Mouse (Mus musculus) embryo, embryonic 9.5 days (tissue): ENCODE results near the gene Dram1.

Source experiments
- DNase-seq: peaks from one replicate; pipeline ENCODE4 v3.0.0-alpha.2; 2017; ENCODE audit errors: extremely low spot score

The Dram1 gene

DNA sequence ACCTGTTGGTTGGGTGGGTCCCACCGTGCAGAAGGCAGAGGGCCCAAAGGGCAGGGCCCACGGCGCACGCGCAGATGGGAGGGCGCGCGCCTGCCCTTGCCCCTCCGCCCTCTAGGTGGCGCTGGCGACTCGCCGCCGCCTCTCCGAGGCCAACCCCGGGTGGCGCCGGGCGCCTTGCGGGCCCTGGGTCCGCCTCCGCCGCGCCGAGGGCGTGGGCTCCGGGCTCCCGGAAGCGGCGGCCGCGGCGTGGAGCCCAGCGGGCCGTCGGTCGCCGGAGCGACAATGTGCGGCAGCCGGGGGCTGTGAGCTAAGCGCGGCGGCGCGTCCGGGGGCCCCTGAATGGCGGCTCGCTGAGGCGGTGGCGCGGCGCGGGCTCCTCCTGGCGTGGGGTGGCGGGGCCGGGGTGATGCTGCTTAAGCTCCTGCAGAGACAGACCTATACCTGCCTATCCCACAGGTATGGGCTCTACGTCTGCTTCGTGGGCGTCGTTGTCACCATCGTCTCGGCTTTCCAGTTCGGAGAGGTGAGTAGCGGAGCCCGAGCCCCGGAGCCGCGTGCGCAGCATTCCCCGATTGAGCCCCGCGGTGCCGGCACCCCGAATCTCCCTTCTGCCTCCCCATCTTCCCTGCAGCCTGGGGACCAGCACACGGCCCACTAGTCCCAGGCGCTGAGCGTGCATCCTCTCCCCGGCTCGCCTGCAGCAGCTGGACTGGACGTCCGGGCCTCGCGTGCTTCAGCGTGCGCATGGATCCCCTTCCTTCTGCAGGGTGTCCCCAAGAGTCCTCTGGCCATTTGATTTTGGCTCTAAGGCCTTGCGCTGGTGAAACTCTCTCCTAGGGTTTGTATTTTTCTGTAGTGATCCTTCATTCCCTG is at the start of gene Dram1, which contains the start of gene Gnptab:
Dram1 (minus strand) TSS at position 68 of the 873 bp plus-strand sequence.
Gnptab (plus strand) TSS at position 120 of the 873 bp plus-strand sequence.
- DNase-seq: peak; percentile 85

DNA sequence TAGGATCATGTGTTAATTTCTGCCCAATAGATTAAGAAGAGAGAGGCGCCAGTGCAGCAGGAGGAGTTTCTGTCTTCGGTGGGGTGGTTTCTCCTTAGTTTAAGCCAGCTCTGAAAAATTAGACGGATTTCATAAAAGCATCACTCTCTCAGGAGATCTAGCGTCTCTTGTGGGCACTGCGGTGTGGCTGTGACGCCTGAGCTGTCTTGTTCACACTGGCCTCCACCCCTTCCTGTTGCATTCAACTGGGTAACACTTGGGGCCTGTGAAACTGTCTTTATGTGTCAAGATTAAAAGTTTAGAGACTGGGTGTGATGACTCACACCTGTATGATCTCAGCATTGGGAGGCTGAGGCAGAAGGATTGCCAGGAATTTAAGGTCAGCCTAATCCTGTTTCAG is 49.1 kb upstream of the Dram1 start:
- DNase-seq: no peak

DNA sequence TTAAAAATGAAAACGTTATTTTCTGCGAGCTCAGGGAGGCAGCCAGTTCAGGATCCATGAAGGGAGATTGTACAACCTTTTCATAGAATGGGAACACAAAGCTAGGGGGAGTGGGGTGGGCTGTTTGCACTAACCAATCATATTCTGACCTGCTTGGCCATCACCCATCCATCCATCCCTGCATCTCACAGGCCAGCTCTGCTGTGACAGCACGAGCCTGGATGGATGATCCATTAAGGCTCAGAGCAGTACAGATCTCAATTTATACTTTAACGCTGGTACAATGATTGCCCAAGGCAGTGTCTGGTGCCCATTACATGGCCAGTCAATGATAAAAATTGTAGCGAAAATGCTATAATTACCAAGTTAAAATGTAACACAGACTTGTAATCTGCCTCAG is 48.0 kb upstream of the Dram1 start:
- DNase-seq: no peak

DNA sequence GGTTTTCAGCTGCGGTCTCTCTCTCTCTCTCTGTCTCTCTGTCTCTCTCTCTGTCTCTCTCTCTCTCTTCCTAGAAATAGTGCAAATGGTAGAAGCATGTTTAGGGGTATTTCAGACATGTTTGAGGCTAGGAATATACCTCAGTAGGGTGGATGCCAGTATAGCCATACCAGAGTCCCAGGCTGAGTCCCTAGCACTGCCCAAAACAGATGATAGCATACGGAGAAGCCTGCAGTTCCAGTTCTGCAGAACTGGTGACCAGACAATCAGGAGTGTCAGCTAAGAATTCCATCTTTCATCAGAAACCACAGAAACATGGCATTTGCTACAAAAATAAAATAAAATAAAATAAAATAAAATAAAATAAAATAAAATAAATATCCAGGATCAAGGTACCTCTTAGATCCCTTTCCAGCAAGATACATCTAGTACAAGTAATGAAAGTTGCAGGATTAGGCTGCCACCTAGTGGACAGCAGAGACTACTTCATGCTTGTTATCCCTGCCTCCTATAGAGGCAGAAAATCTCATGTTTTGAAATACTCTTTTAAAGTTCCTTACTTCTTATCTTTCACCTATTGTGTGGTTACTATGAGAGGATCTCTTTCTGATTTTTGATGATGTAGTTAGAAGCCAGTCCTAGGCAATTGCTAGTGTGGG is 47.4 kb upstream of the Dram1 start:
- peak; percentile 25 for DNase-seq

DNA sequence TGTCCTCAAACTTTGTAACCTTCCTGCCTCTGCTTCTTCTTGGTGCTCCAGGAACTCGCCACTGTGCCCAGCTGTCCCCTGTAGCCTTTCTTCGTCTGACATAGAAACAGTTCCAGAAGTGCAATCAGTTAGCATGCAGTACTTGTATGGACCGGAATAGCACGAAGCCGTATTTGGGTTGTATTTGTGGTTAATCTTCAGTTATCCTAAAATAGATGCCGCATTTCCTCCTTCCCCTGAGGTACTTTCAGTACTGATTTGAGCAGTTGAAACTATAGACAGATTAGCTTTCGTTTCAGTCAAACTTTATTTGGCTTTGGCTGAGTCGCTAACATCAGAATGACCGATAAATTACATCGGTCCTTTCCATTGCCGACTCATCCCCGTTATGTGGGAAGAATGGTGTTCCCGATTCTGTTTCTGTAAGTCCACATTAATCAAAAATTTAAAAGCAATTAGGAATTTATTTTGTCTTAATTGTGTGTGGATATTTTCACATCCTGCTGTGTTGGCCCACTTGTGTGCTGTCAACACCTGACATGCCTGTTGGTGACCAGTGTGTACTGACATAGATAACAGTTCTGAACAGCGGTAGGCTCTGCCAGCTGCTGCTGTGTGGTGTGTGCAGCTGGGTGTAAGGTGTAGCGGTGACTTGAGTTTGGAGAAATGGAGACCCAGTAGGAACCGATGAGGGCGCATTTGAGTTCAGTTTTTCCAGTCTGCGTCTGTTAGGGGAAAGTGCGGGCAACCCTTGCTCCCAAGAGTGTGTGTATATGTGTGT is 42.0 kb upstream of the Dram1 start:
- DNase-seq: no peak

DNA sequence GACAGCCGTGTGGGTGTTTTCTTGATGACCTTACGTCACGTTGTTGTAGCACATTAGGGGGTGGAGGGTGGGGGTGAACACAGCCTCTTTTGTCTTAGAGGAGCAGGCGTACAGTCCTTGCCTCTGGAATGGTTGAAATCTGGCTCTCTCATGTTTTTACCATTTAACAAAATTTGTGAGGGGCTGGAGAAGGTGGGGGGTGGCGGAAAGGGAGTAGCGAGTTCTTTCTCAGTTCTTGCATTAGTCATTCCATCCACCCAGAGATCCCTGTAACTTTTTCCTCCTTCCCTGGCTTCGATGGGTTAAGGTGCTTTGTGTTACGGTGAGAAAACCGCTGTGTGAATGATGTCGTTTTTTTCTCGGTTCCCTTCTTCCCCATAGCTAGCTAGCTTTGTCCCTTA is 41.3 kb upstream of the Dram1 start:
- DNase-seq: no peak

DNA sequence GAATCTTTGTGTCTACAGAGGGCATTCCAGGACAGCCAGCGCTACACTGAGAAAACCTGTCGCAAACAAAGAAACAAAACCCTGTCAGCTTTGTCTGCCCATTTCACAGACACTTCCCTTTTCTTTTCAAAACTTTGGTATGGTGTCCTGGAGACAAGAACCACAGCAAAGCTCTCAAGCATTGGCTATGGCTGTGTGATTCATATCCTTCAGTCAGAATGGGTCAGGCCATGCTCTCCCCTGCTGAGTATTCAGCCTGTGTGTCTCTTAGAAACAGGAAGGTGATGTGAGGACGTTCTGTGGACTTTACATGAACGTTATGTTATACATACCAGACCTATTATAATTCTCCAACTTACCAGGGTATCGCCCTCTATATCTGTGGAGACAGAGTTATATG is 38.8 kb upstream of the Dram1 start:
- no peak for DNase-seq

DNA sequence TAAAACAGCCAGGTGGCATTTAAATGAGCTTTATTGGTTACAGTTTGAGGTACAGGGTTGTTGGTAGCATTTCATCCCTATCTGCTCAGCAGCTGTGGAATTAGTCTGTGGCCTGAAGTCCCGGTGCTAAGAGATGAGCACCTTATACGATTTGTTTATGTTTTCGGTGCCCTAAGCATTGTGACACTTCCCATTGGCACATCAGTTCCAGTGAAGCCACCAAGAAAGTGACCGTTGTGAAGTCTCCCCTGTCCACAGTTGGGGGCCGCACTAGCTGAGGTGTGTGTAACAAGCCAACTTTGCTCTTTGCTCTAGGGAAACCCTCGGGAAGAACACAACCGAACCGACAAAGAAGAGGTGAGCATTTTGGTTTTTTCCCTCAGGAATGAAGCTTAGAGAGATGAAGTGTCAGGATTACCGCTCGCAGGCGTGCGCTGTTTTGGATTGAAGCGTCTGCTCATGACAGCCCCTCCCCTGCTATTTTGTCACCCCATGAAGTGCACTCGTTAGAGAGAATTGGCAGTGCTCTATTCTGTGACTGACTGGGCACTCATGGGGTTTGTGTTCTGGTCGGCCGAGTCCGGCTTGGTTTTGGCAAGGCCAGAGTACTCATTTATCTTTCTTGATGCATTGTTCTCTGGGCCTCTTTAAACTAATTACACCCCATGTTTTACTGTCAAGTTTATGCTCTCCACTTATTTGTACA is 33.6 kb upstream of the Dram1 start:
- DNase-seq: no peak

DNA sequence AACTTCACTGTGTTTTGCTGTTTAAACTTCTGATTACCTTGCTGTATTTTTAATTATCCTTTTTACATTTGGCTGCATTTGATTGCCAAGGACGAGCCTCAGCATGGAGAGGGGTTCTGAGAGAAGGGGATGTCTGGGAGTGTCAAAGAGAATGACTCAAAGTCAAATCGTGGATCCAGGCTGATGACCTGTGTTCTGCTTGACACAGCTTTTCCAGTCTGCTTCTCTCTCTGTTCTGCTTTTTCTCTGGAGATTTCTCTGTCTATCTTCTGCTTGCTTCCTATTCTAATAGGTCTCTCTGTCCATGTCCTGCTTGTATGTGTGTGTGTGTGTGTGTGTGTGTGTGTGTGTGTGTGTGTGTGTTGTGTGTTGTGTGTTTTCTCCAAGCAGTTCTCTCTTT is 30.9 kb upstream of the Dram1 start:
- DNase-seq: no peak

DNA sequence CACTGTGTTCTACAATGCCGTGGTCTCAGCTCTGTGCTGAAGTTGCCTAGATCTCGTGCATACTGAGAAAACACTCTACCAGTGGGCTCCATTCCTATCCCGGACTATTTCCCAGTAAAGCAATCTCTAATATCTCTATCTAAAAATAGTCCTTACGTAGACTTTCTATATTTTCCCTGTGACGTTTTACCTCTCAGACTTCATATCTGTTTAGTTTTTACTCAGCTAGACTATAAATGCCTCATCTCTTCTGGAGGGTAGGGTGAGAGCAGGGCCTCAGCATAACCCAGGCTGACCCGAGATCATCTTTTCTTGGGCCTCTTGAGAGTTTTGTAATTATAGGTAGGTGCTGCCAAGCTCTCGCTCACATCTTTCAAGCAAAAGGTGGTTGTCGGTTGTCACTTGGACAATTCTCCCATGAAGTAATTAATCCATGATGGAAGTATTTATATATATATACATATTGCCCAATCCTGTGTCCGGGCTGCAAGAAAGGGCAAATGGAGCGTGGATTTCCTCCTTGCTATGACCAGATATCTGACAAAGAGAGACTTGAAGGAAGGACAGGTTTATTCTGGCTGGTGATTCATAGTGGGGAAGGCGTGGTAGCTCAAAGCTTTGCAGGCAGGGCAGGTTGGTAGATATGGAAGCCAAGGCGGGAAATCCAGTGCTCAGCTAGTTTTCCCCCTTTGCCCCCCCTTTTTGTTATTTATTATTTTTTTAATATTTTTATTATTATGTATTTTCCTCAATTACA is 29.2 kb upstream of the Dram1 start:
- DNase-seq: no peak

DNA sequence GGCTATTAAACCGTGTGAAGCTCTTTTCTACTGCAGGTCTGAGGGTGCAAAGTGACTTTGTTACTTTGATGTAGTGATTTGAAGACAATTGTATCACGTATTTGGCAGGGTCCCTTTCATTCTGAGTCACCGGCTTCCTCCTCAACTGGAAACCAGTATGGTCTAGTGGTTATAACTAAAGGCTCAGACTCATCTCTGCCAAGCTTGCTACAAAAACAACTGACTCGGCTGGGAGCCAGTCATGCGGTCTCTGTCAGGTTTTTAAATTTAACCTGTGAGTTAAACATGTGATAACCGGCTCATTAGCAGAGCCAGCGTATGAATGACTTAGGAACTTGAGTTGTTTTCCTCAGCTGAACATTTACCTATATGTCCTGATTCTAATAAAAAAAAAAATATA is 26.9 kb upstream of the Dram1 start:
- no peak for DNase-seq

DNA sequence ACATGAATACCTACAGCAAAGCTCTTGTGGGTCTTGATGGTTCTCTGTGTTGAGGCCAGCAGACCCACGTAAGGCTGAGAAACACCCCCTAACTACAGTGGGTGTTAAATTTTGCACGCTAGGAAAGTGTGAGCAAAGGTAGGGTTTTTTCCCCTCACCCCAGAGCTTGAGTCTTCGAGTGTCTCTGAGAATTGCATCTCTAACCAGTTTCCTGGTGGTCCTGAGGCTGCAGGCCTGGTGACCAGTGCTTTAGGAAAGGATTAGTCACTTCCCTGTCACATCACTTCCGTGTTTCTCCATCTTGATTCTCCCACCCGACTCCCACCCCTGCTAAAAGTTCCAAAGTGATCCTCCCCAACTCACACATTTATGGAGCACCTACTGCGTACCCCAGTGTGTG is 25.3 kb upstream of the Dram1 start:
- DNase-seq: no peak

DNA sequence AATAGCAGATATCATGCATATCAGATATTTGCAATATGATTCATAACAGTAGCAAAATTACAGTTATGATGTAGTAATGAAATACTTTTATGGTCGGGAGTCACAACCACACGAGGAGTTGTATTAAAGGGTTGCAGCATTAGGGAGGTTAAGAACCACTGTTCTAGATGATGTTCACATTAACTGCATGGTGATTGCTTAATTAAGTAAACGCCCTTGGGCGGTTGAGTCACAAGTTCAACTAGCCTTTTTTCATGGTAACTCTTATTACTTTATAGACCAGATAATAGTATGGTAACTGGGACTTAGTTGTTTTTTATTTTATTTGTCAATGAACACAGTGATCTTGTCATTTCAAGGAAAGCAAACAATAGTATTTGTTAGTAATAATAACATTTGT is 24.1 kb upstream of the Dram1 start:
- DNase-seq: no peak

DNA sequence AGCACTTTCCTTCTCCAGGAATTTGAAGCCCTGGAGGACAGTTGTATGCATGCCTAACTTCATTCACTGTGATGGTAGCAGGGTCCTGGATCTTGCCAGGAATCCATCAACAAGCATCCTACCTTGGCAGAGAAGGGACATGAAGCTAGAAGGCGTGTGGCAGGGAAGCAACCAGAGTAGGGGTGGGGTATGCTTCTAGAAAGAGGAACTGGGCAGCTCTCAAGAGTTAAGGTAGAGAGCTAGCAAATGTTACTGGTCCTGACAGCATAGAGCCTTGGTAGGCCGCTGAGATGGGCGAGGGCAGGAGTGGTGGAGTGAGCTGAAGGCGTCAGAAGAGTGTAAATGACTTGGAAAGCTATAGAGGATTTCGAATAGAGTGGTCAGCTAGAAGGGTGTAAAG is 20.4 kb upstream of the Dram1 start:
- no peak for DNase-seq

DNA sequence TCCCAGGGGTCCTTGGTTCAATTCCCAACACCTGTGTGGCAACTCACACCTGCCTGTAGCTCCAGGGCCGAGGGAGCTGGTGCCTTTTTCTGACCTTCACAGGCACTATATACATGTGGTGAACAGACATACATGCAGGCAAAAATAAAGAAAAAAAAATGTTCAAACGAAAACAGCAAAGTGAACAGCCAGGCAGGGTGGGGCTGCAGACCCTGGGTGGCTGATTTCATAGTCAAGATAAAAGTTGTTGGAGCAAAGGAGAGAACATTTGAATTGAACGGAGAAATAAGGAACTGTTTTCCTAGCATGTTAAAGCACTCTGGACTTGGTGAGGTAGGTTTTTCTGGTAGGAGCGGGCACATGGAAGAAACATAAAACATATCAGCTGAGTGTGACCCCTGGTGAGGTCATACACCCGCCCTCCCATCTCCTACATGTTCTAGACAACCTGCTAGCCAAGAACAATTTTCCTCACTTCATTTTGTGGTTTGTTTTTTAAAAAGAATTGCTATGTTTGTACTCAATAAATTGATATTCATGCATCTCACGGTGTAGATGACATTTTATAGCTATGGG is 19.9 kb upstream of the Dram1 start:
- DNase-seq: no peak

DNA sequence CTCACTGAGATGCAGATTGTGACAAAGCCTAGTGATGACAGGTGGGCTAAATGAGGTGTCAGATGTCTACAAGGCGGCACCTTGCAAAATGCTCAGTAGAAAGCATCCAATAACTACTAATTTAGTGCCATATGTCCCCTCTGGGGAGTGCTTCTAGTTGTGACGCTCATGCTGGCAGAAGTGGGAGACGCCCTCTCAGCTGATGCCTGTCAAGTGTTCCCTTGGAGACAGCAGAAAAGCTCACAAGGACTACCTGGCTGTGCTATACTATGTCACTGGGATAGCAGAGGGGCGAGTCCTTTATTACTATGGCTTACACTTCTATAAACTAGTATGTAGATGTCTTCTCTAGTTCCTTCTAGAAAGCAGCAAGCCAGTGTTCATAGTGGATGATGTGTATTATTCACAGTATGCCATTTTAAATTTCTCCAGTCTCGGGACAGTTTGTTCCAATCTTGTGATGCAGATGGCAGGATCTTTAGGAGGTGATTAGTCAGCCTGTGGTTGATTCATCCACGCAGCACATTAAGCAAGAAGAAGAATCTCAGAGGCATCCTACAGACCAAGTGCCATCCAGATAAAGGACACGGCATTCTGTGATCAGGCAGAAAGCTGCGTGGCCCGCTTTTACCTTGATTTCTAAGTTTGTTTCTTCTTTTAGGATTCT is 13.4 kb upstream of the Dram1 start:
- DNase-seq: no peak

DNA sequence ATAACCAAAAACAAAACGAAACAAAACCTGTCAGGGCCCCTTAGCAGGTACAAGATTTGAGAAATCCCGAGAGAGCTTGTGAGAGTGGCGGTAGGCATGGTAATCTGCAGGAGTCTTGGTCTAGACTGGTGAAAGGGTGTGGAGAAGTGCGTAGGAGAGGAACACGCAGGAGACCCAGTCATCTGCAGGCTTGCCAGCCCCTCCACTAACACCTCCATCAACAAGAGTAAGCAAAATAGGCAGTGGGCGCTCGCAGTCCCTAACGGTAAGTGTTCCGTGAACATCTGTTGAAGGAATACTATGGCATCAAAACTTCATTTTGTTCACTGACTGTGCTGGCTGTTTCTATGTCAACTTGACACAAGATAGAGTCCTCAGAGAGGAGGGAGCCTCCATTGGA is 12.6 kb upstream of the Dram1 start:
- no peak for DNase-seq

DNA sequence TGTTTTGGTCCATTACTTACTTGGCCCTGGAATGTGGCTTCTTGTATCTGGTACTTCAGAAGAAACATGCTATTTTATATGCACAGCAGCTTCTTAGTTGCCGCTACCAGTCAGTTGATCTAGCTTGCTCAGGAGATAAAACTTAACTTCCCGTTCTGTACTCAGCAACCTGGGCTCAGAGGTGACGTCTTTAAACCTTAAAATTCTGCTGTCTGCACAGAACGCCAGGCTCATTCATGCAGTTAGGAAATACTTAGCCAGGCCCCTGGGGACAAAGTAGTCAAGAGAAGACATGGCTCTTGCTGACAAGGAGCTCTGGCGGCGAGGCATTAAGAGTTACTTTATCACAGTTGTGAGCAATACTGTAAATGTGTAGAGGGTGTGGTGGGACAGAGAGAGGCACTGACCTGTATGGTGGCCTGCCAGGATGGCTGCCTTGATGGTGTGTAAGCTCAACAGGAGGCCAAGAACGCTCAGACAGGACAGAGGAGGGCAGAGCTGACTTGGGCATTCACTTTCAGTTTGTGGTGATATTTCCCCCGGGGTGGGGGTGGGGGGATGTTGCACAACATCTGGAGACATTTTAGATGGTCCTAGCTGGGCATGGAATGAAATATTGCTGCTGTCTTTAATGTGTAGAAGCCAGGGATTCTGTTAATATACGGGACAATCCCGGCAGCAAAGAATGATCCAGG is 11.4 kb upstream of the Dram1 start:
- no peak for DNase-seq

DNA sequence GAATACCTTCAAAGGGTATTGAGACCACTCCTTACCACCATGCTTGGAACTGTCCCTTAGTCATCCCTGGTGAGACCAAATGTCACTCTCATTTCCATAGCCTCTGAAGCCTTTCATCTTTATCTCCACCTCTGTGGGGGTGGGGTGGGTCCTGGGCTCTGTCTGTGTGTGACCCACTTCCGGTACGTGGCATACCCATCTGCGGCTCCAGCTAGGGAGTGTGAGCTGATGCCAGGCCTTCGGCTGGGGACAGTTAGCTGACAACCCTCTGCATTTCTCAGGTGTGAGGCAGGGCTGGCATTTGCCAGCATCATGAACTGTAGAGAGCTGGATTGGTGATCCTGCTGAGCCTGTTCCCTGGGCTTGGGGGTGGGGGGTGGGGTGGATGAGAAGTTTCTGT is 10.7 kb upstream of the Dram1 start:
- DNase-seq: no peak

DNA sequence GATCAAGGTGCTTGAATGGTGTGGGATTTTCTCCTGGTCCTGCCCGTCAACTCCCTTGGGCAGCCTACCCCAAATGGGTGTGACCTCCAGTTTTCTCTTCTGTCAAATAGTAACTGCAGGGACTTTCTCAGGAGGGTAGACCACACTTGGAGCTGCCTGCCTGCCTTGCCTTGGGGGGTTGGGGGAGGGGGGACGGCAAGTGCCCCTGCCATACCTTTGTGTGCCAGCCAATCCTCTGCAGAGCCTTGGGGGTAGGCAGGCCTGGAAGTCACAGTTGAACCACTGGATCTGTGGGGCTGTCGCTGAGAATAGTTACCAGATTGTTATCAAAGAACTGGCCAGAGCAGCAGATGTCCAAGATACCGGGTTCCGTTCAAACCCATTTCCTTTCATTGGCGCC is 7.4 kb upstream of the Dram1 start:
- no peak for DNase-seq
